Mouse (Mus musculus): ENCODE data around the gene Wipi2. TPM values are rescaled to one million over a fixed set of nuclear protein-coding genes. Genes with fewer than 3 reads are reported as not detected.

The Wipi2 gene
- polyA plus RNA-seq, 1 experiment from 2014 or later = 64.2 TPM

- ATAC-seq (ENCODE audit: insufficient read depth, low FRiP score, low TSS enrichment) = no peak
- WGBS = 82% methylated on average over 6 of the region's 6 CpGs
- H3K4me2 ChIP-seq (ENCODE audit: low read depth) = no peak overlapping the region
Observed at GRCm38 (mm10) chr5:142641331-142642051, 14.0 kb downstream of the Wipi2 start.

DNA sequence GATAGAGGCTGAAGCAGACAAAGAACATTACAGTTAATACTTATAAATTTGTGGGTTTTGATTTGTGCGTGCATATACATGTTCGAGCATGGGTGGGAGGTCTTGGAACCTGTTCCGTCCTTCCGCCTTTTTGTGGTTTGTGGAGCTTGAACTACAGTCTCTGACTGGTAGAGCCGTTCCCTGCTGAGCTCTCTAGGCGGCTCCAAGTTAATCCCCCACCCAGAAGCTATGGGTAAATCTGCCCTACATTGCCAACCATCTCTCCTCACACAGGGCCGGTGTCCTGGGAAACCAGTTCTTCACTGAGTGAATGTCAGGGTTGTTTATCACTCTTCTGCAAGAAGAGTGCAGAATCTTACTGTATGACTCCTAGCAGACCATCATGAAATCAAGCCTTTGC, 20.7 kb downstream of the Wipi2 start:
- Histone ChIP-seq H3K27ac (ENCODE audit: low read depth, low read length) (no peak overlapping the region), H3K4me3 (ENCODE audit: low read depth, low read length) (no peak overlapping the region)

More at GRCm38 (mm10) chr5:142641331-142642051, 14.0 kb downstream of the Wipi2 start:
- Histone ChIP-seq H3K9me3 (ENCODE audit: control insufficient read depth, low read length) (no peaks in the 10 kb centered on the region), H3K4me1 (ENCODE audit: control insufficient read depth, insufficient read depth, low read length) (no peaks in the 10 kb centered on the region), H3K36me3 (ENCODE audit: control insufficient read depth, insufficient read depth, low read length) (peaks cover 9% of the 10 kb centered on the region), H3K9ac (ENCODE audit: low read length) (no peak overlapping the region), H3K4me3 (ENCODE audit: low read depth, low read length) (no peak overlapping the region), H3K27me3 (ENCODE audit: control insufficient read depth, insufficient read depth, low read length) (no peaks in the 10 kb centered on the region), H3K27ac (ENCODE audit: low read depth, low read length) (no peak overlapping the region)
- no peak for DNase-seq (ENCODE audit: low spot score)

DNA sequence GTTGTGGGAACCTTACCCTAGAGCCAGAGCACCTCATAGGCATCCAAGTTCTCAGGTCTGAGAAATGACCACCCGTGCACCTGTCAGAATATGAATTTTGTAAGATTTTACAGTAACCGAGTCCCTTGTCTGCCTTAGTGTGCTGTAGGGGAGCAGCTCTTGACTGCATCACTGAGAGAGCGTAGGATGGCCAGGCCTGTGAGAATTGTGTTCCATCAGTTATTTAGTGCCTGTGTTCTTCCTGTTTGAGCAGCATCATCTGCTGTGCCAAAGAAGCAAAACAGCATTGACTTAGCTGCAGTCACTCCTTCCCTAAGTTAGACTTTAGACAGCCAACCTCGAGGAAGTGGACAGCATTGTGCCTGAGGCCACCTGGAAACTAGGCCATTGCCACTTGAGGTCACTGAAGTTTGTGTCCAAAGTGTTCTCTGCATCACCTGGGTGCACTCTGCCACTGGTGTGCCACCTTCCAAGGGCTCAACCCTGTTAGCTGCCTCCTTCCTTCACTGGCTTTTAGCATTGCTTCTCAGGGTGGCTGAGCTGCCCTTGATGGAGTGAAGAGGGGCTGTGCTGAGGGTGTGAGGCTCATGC, 22.1 kb downstream of the Wipi2 start:
- Histone ChIP-seq H3K4me2 (ENCODE audit: low read depth) (no peak overlapping the region), H3K4me3 (ENCODE audit: low read depth, low read length) (no peak overlapping the region), H3K9me3 (ENCODE audit: control insufficient read depth, low read length) (no peaks in the 10 kb centered on the region), H3K4me1 (ENCODE audit: control insufficient read depth, insufficient read depth, low read length) (0 out of 2 replicates have a peak, but pooled peaks cover 6% of the 10 kb centered on the region), H3K27ac (ENCODE audit: low read depth, low read length) (peak overlapping the region; percentile 11; the same call in 1 of the 2 replicates), H3K27me3 (ENCODE audit: control insufficient read depth, insufficient read depth, low read length) (no peaks in the 10 kb centered on the region), H3K36me3 (ENCODE audit: control insufficient read depth, insufficient read depth, low read length) (no peaks in the 10 kb centered on the region), H3K9ac (ENCODE audit: low read length) (no peak overlapping the region)
- DNase-seq (ENCODE audit: low spot score) = no peak
- WGBS = 86% methylated on average over 4 of the region's 4 CpGs
- no peak for ATAC-seq (ENCODE audit: insufficient read depth, low FRiP score, low TSS enrichment)

More for the DNA sequence above, 20.7 kb downstream of the Wipi2 start:
- ATAC-seq (ENCODE audit: insufficient read depth, low FRiP score, low TSS enrichment) = no peak
- no peaks in the 10 kb centered on the region for H3K36me3 ChIP-seq (ENCODE audit: control insufficient read depth, insufficient read depth, low read length)
- H3K4me2 ChIP-seq (ENCODE audit: low read depth) = no peak overlapping the region
- 90% methylated on average over 7 of the region's 7 CpGs for WGBS
- H3K4me1 ChIP-seq (ENCODE audit: control insufficient read depth, insufficient read depth, low read length) = 0 out of 2 replicates have a peak, but pooled peaks cover 6% of the 10 kb centered on the region
- H3K27me3 ChIP-seq (ENCODE audit: control insufficient read depth, insufficient read depth, low read length) = no peaks in the 10 kb centered on the region
- no peak for DNase-seq (ENCODE audit: low spot score)
- H3K9ac ChIP-seq (ENCODE audit: low read length) = no peak overlapping the region
- H3K9me3 ChIP-seq (ENCODE audit: control insufficient read depth, low read length) = no peaks in the 10 kb centered on the region

GRCm38 (mm10) chr5:142650390-142650789, 22.9 kb downstream of the Wipi2 start:
- ATAC-seq (ENCODE audit: insufficient read depth, low FRiP score, low TSS enrichment) (no peak), DNase-seq (ENCODE audit: low spot score) (no peak)
- Histone ChIP-seq H3K27ac (ENCODE audit: low read depth, low read length) (no peak overlapping the region), H3K9me3 (ENCODE audit: control insufficient read depth, low read length) (no peaks in the 10 kb centered on the region), H3K4me1 (ENCODE audit: control insufficient read depth, insufficient read depth, low read length) (0 out of 2 replicates have a peak, but pooled peaks cover 6% of the 10 kb centered on the region), H3K4me2 (ENCODE audit: low read depth) (no peak overlapping the region), H3K4me3 (ENCODE audit: low read depth, low read length) (no peak overlapping the region), H3K27me3 (ENCODE audit: control insufficient read depth, insufficient read depth, low read length) (no peaks in the 10 kb centered on the region), H3K36me3 (ENCODE audit: control insufficient read depth, insufficient read depth, low read length) (no peaks in the 10 kb centered on the region), H3K9ac (ENCODE audit: low read length) (no peak overlapping the region)
- 70% methylated on average over 3 of the region's 3 CpGs for WGBS

DNA sequence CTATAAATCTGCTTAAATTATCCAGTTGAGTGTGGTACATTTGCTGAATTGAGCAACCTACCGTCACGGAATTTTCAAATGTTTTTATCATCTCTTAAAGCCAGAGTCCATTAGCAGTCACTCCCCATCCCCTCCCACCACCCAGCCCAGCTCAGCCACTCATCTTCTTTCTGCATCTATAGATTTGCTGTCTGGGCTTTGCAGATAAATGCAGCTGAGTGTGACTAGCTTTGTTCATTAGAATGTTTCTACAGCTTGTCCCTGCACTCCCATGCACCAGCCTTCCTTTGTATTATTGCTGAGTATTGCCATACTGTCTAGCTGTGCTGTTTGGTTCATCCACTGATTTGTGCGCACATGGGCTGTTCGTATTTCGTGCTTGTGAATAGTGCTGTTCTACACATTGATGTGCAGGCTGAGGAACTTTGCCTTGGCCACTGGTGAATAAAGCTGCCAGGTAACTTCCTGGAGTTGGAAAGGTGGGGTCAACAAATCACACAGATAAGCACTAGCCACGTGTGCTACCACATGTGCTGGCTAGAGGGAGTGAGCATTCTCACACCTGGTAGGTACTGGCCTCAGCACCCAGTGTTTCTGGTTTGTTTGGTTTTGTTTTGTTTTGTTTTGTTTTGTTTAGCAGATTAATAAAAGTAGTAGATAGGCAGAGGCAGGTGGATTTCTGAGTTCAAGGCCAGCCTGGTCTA, 23.4 kb downstream of the Wipi2 start:
- H3K4me1 ChIP-seq (ENCODE audit: control insufficient read depth, insufficient read depth, low read length) = 0 out of 2 replicates have a peak, but pooled peaks cover 6% of the 10 kb centered on the region
- 80% methylated on average over 6 of the region's 6 CpGs for WGBS
- ATAC-seq (ENCODE audit: insufficient read depth, low FRiP score, low TSS enrichment) = no peak

DNA sequence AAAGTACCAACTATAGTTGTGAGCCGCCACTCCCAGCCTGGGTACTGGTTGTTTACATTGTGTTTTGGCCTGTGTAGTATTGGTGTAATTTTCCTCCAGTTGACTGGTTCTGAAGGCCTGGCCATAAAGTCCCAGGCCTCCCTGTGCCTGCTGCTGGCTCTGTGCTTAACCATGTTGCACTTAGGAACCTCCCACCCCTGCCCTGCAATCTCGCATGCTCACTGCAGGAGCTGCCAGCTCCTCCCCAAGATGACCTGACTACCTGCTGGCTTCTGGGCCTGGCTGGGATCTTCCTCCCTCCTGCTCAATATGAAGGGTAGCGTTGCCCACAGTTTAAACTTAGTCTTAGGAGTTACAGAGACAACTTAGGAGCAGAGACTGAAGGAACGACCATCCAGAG, 24.8 kb downstream of the Wipi2 start:
- no peak overlapping the region for H3K27ac ChIP-seq (ENCODE audit: low read depth, low read length)
- ATAC-seq (ENCODE audit: insufficient read depth, low FRiP score, low TSS enrichment) = no peak
- H3K27me3 ChIP-seq (ENCODE audit: control insufficient read depth, insufficient read depth, low read length) = no peaks in the 10 kb centered on the region
- H3K4me1 ChIP-seq (ENCODE audit: control insufficient read depth, insufficient read depth, low read length) = 0 out of 2 replicates have a peak, but pooled peaks cover 6% of the 10 kb centered on the region
- no peak overlapping the region for H3K9ac ChIP-seq (ENCODE audit: low read length)
- no peak overlapping the region for H3K4me2 ChIP-seq (ENCODE audit: low read depth)
- no peaks in the 10 kb centered on the region for H3K9me3 ChIP-seq (ENCODE audit: control insufficient read depth, low read length)
- peaks cover 8% of the 10 kb centered on the region; the same call in 1 of the 2 replicates for H3K36me3 ChIP-seq (ENCODE audit: control insufficient read depth, insufficient read depth, low read length)
- no peak for DNase-seq (ENCODE audit: low spot score)
- no peak overlapping the region for H3K4me3 ChIP-seq (ENCODE audit: low read depth, low read length)
- WGBS = 61% methylated on average over 4 of the region's 4 CpGs

More for the DNA sequence above, 23.4 kb downstream of the Wipi2 start:
- no peaks in the 10 kb centered on the region for H3K27me3 ChIP-seq (ENCODE audit: control insufficient read depth, insufficient read depth, low read length)
- no peak overlapping the region for H3K4me2 ChIP-seq (ENCODE audit: low read depth)
- no peak overlapping the region for H3K4me3 ChIP-seq (ENCODE audit: low read depth, low read length)
- no peak overlapping the region for H3K9ac ChIP-seq (ENCODE audit: low read length)
- H3K27ac ChIP-seq (ENCODE audit: low read depth, low read length) = 0 out of 2 replicates have a peak overlapping the region, but pooled peaks have one; percentile 6
- H3K36me3 ChIP-seq (ENCODE audit: control insufficient read depth, insufficient read depth, low read length) = 0 out of 2 replicates have a peak, but pooled peaks cover 2% of the 10 kb centered on the region
- no peaks in the 10 kb centered on the region for H3K9me3 ChIP-seq (ENCODE audit: control insufficient read depth, low read length)
- DNase-seq (ENCODE audit: low spot score) = no peak

- no peak overlapping the region for H3K4me2 ChIP-seq (ENCODE audit: low read depth)
- peaks cover 40% of the 10 kb centered on the region for H3K36me3 ChIP-seq (ENCODE audit: control insufficient read depth, insufficient read depth, low read length)
- no peaks in the 10 kb centered on the region for H3K4me1 ChIP-seq (ENCODE audit: control insufficient read depth, insufficient read depth, low read length)
- ATAC-seq (ENCODE audit: insufficient read depth, low FRiP score, low TSS enrichment) = no peak
- no peaks in the 10 kb centered on the region for H3K9me3 ChIP-seq (ENCODE audit: control insufficient read depth, low read length)
- H3K4me3 ChIP-seq (ENCODE audit: low read depth, low read length) = no peak overlapping the region
- H3K9ac ChIP-seq (ENCODE audit: low read length) = no peak overlapping the region
- 89% methylated on average over 7 of the region's 7 CpGs for WGBS
- no peak overlapping the region for H3K27ac ChIP-seq (ENCODE audit: low read depth, low read length)
- DNase-seq (ENCODE audit: low spot score) = no peak
- H3K27me3 ChIP-seq (ENCODE audit: control insufficient read depth, insufficient read depth, low read length) = no peaks in the 10 kb centered on the region
Observed at GRCm38 (mm10) chr5:142660656-142661434, 33.3 kb downstream of the Wipi2 start.

- Histone ChIP-seq H3K36me3 (ENCODE audit: control insufficient read depth, insufficient read depth, low read length) (peaks cover 15% of the 10 kb centered on the region), H3K9ac (ENCODE audit: low read length) (no peak overlapping the region), H3K4me3 (ENCODE audit: low read depth, low read length) (no peak overlapping the region), H3K4me1 (ENCODE audit: control insufficient read depth, insufficient read depth, low read length) (no peaks in the 10 kb centered on the region), H3K9me3 (ENCODE audit: control insufficient read depth, low read length) (no peaks in the 10 kb centered on the region), H3K27me3 (ENCODE audit: control insufficient read depth, insufficient read depth, low read length) (no peaks in the 10 kb centered on the region), H3K27ac (ENCODE audit: low read depth, low read length) (no peak overlapping the region), H3K4me2 (ENCODE audit: low read depth) (no peak overlapping the region)
- no peak for ATAC-seq (ENCODE audit: insufficient read depth, low FRiP score, low TSS enrichment)
- 36% methylated on average over 3 of the region's 3 CpGs for WGBS
- no peak for DNase-seq (ENCODE audit: low spot score)
Observed at GRCm38 (mm10) chr5:142667921-142668320, 40.4 kb downstream of the Wipi2 start.
